Mouse (Mus musculus) kidney, postnatal 10 days (tissue): ENCODE measurements at regions not wholly inside any gene's neighbourhood (a gene's known extent, or its start where the extent isn't known, plus 50 kb on each side); places are given as distances from the start of the nearest gene placed in this dataset.
A peak's percentile ranks its signal among the peaks of the same experiment; 100 is the strongest.

ENCODE experiments used
- DNase-seq: peaks from one replicate; pipeline ENCODE4 v3.0.0; 2021; ENCODE audit warnings: mixed read lengths

- DNase-seq: no peak
Observed at GRCm38 (mm10) chr19:56190222-56190621, 96.7 kb upstream of the Habp2 start.

GRCm38 (mm10) chr19:56198474-56199236 lies 88.3 kb upstream of the Habp2 start:
- DNase-seq: peak; percentile 34

GRCm38 (mm10) chr19:56199401-56200150 lies 87.4 kb upstream of the Habp2 start:
- DNase-seq: no peak

GRCm38 (mm10) chr19:56201007-56201682 lies 85.8 kb upstream of the Habp2 start:
- DNase-seq: peak; percentile 41

- DNase-seq: peak; percentile 75
Observed at GRCm38 (mm10) chr19:56201738-56202480, 85.0 kb upstream of the Habp2 start.

GRCm38 (mm10) chr19:56202481-56203130 lies 84.3 kb upstream of the Habp2 start:
- DNase-seq: no peak

- no peak for DNase-seq
Observed at GRCm38 (mm10) chr19:56218536-56218935, 68.4 kb upstream of the Habp2 start.

GRCm38 (mm10) chr19:56220724-56221407 lies 66.1 kb upstream of the Habp2 start:
- DNase-seq: peak; percentile 27

- no peak for DNase-seq
Observed at GRCm38 (mm10) chr19:56222496-56222895, 64.4 kb upstream of the Habp2 start.

- no peak for DNase-seq
Observed at GRCm38 (mm10) chr19:56225039-56225438, 61.9 kb upstream of the Habp2 start.

- DNase-seq: no peak
Observed at GRCm38 (mm10) chr19:56225518-56225917, 61.4 kb upstream of the Habp2 start.

- DNase-seq: no peak
Observed at GRCm38 (mm10) chr19:56228586-56228985, 58.4 kb upstream of the Habp2 start.

- no peak for DNase-seq
Observed at GRCm38 (mm10) chr19:56231430-56231829, 55.5 kb upstream of the Habp2 start.

- peak; percentile 49 for DNase-seq
Observed at GRCm38 (mm10) chr19:56231849-56232248, 55.1 kb upstream of the Habp2 start.

GRCm38 (mm10) chr19:56232269-56232668 lies 54.7 kb upstream of the Habp2 start:
- no peak for DNase-seq

- no peak for DNase-seq
Observed at GRCm38 (mm10) chr19:56232950-56233349, 54.0 kb upstream of the Habp2 start.

- DNase-seq: peak; percentile 49
Observed at GRCm38 (mm10) chr19:56235040-56235439, 51.9 kb upstream of the Habp2 start.
